Mouse (Mus musculus) large intestine, adult 2 months (tissue): ENCODE data around the gene Adamts7. TPM values are rescaled to one million over a fixed set of nuclear protein-coding genes. Genes with fewer than 3 reads are reported as not detected.

Experiments
- DNase-seq: peaks from one replicate; pipeline ENCODE4 v3.0.0-alpha.2; 2012; ENCODE audit warnings: low read depth, low spot score
- WGBS: fragments of 180-500 bp; shearing (Covaris S2); methylation state at CpG from one replicate; pipeline ENCODE4 v1.1.7; 2018; 5-methylcytosine and 5-hydroxymethylcytosine counted together
- polyA plus RNA-seq: library from polyadenylated mRNA; depleted of rRNA; stranded (reverse); fragments of >200 nt; gene quantifications from 2 replicates; pipeline ENCODE4 v1.2.3, GENCODE M21; 2012

Adamts7 gene
- polyA plus RNA-seq, 1 experiment = 2.3 TPM

DNA sequence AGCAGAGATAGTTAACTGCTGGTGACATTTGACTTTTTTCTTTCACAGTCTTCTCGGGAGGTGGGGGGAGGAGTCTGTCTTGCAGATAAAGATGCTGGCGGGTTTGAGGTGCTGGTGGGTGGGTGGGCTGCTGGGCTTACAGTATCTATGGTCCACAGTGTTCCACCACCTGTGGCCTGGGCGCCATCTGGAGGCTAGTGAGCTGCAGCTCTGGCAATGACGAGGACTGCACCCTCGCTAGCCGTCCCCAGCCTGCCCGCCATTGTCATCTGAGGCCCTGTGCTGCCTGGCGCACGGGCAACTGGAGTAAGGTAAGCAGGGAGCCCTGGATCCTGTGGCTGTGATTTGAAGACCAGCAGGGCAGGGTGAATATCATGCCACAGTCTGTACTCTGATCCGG lies 32.1 kb downstream of the Adamts7 start:
- DNase-seq = no peak
- WGBS = 74% methylated on average over 10 of the region's 10 CpGs

DNA sequence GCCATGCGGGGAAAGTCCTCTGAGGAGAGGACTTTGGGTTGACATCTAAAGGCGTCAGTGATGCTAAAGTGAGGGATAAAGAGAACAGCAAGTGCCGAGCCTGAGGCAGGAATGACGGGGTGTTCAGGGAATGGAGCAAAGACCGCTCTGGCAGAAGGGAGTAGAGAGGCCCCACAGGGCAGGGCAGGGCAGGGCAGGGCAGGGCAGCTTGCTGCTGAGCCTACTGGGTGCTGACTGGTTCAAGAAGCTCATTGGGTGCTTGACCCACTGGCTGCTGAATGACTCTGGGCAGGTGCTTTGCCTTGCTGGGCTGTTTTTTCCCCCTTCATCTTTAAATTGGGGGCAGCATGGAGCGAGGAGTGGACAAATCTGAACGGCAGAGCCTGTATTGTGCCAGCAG lies 33.4 kb downstream of the Adamts7 start:
- no peak for DNase-seq
- 47% methylated on average over 7 of the region's 7 CpGs for WGBS

DNA sequence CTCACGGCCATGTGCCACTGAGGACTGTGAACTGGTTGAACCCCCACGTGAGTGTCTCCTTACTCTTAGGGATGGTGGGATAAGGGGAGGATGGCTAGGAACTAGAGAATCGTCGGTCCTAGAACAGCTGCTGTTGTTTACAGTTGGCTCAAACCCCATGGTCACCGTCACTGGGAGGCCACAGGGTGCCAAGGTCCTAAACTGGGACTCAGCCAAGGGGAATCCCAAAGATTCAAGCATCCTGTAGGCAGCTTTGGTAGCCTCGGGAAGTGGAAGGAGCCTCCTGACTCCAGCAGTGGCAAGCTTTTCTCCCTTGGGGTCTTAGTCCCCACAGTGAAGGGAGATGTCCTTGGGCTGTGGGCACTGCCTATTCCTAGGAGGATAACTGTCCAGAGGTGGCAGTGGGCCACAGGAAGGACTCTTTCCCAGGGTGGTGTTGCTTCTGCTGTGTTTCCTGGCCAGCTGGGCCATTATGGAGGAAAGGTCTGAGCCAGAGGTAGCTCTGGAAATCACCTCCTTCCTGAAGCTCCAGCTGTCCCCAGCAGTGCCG lies 34.3 kb downstream of the Adamts7 start:
- no peak for DNase-seq
- 36% methylated on average over 7 of the region's 7 CpGs for WGBS

DNA sequence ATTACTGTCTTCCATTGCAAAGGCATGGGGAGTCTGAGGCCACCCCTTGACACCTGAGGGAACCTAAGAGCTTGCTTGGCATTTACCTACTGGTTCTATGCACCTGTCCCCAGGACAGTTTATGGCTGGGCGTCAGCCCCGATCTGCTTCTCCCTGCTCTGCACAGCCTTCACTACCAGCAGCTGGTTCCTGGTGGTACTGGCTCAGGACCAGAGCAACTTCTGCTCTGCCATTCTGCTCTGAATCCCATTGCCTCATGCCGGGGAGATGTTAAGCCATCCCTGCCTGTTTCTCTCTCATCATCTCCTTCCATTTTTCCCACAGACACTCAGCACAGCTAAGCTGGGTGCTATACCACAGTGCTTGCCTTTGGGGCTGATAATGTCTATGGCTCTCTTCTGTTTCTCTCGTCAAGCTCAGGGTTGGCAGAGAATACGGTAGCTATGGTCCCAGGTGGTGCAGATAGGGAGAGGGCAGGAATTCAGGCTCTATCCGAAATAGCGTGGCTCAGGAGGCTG lies 35.1 kb downstream of the Adamts7 start:
- 52% methylated on average over 7 of the region's 7 CpGs for WGBS
- DNase-seq = no peak

DNA sequence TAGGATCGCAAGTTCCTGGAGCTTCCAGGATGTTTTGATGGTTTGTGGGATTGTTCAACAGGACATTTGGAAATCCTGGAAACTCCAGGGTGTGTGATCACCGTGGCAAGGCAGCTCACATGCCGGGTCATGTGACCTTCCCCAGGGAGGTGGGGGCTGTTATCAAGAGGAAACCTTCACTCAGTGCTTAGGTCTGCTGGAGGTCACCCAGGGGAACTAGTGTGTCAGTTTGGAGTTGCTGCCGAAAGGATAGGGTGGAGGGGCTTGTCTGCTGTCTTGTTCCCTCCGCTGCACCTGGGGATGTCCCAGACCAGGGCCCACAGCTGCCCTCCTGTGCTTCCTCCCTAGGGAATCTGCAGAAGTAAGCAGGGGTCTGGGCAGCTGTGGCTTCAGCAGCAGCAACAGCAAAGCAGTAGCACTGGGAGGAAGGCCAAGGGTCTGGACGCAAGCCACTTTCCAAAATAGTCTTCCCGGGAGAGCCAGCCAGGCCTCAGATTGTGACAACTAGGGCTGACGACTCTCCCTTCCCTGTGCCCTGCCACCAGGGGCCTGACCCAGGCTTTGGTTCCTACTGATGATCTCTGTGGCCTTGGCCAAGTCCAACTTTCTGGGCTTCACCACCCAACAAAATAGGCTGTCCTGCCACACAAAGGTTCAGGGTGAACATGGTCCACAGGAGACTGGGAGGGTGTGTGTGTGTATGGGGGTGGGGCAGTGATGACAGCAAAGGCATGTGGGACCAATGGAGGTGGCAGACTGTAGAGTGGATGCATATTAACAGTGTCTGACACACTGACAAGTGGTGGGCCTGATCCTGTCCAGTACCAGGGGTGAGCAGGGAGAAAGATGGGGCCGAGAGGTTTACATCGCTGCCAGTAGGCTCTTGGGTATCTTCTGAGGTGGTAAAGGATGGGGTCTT lies 35.9 kb downstream of the Adamts7 start:
- 54% methylated on average over 10 of the region's 10 CpGs for WGBS
- DNase-seq = no peak

GRCm38 (mm10) chr9:90199611-90200010 lies 36.7 kb downstream of the Adamts7 start:
- DNase-seq = no peak
- WGBS = 91% methylated on average over 18 of the region's 18 CpGs

- DNase-seq = no peak
- WGBS = 92% methylated on average over 4 of the region's 4 CpGs
Measured at GRCm38 (mm10) chr9:90200501-90200900, 37.6 kb downstream of the Adamts7 start.

DNA sequence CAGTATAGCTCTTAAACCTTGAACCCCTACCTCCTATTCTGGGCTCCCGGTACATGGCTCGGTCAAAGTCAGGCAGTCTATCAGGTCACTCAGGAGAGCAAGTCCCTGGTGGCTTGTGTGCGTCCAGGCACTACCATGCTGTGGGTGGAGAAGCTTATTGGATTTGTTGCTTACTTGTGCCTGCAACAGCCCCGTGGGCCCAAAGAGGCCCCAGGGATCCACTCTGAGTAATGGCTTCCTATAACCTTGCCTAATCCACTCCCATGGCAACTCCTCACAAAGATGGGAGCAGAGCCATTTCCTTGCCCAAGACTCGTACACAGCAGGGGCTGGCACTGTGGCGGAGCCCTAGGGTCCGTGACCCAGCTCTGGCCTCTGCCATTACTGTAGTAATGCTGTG lies 38.2 kb downstream of the Adamts7 start:
- DNase-seq = no peak
- WGBS = 83% methylated on average over 7 of the region's 7 CpGs

GRCm38 (mm10) chr9:90201541-90201940 lies 38.7 kb downstream of the Adamts7 start:
- DNase-seq = no peak
- WGBS = 52% methylated on average over 4 of the region's 4 CpGs

GRCm38 (mm10) chr9:90203233-90203632 lies 40.4 kb downstream of the Adamts7 start:
- WGBS = 90% methylated on average over 5 of the region's 5 CpGs
- no peak for DNase-seq

GRCm38 (mm10) chr9:90204396-90204915 lies 41.6 kb downstream of the Adamts7 start:
- 68% methylated on average over 8 of the region's 8 CpGs for WGBS
- no peak for DNase-seq

DNA sequence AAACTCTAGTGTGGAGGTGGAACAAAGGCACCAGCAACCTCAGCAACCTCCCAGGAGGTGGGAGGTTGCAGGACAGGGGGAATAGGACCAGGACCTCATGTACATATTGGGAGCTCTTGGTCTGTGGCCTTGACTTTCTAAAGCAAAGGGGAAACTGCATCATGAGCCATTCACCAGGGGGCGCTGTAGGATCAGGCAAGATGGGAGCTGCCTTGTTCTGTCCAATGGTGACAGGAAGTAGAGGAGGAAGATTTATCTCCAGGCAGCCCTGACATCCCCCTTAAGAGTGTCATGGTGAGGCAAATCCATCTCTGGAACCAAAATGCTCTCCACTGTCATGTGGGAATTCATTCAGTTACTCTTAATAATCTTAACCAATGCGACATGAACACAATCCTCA lies 43.6 kb downstream of the Adamts7 start:
- DNase-seq = peak; percentile 48
- WGBS = 48% methylated on average over 2 of the region's 2 CpGs

- DNase-seq = no peak
- 54% methylated on average over 8 of the region's 8 CpGs for WGBS
Measured at GRCm38 (mm10) chr9:90207808-90208207, 44.9 kb downstream of the Adamts7 start.

GRCm38 (mm10) chr9:90208655-90209054 lies 45.8 kb downstream of the Adamts7 start:
- no peak for DNase-seq
- WGBS = 74% methylated on average over 6 of the region's 6 CpGs

DNA sequence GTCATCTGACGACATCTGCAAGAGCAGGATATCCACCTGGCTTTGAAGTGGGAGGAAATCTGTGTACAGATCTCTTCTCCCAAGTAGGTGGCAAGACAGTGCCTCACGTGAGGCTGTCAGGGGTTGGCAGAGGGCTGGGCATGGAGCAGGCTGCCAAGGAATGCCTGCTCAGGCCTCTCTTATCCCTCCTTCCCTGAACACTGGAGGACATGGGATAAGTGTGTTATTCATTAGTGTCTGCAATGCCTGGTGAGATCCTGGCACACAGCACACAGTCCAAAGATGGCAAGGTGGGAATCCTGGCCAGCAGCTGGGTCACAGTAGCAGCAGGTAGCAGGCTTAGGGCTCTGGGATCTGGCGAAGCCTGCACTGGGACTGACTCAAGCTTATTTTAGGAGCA lies 50.3 kb downstream of the Adamts7 start:
- WGBS = 75% methylated on average over 3 of the region's 3 CpGs
- DNase-seq = no peak

DNA sequence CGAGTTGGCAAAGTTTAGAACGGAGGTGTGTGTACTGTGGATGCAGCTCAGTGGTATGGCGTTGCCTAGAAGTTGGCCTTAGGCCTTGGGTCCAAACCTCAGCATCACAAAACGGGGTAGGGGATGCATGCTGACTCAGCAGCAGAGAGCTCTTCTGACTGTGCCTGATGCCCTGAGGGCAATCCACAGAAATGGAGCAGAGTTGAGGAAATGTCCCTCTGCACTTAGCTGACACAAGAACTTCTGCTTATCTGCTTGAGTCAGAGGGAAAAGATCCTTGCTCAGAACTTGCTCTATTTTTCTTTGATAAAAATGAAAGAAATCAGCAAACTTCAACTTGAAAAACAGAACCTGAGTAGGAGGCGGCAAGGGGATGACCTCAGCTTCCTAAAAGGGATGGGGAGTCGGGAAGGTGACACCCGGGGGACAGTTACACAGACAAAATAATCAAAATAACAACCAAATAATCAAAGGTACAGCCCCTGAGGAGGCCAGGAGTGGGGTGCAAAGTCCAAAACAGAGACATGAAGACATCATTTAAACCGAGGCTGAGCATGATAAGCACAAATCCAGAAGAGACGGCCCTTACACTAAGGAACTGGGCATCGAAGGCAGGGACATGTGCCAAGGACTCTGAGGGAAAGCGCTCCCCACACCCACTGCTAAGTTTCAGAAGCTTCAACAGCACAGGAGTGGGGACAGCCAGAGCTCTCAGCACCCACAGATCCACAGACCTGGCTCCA lies 53.6 kb downstream of the Adamts7 start:
- no peak for DNase-seq
- WGBS = 80% methylated on average over 11 of the region's 11 CpGs

DNA sequence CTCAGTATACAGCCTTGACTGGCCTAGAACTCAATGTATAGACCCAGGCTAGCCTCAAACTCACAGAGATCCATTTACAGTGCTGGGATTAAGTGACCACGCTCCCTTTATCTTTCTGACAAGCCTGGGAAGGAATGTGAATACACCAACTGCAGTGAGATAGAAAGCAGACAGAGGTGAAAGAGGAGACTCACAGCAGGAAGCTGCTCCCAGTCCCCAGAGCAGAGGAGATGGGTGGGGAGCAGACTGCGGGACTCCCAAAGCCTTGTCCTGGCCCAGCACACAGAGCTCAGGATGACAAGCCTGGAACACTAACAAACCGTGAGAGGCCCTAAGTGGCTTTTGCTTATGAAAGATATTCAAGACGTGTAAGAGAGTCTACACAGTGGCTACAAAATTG lies 54.6 kb downstream of the Adamts7 start:
- WGBS = 80% methylated on average over 4 of the region's 4 CpGs

GRCm38 (mm10) chr9:90222275-90222674 lies 59.4 kb downstream of the Adamts7 start:
- DNase-seq = no peak
- 80% methylated on average over 3 of the region's 3 CpGs for WGBS

More for the DNA sequence above, 54.6 kb downstream of the Adamts7 start:
- no peak for DNase-seq

GRCm38 (mm10) chr9:90226081-90226741 lies 63.3 kb downstream of the Adamts7 start:
- WGBS = 78% methylated on average over 21 of the region's 21 CpGs
- DNase-seq = no peak

GRCm38 (mm10) chr9:90226742-90227096 lies 63.9 kb downstream of the Adamts7 start:
- DNase-seq = no peak
- WGBS = 71% methylated on average over 2 of the region's 2 CpGs
